Mouse (Mus musculus) intestine, postnatal 0 days (tissue): Measurements from ENCODE around the gene Egflam. TPM values are rescaled to one million over a fixed set of nuclear protein-coding genes. Genes with fewer than 3 reads are reported as not detected.

Experiments used
- ATAC-seq: fragments of 200-750 bp; cut with Nextera tagmentation; 2 replicates; pipeline ENCODE4 v1.8.0; 2017; ENCODE audit warnings: mild to moderate bottlenecking, moderate TSS enrichment, moderate library complexity
- H3K27ac ChIP-seq: fragments of 300-500 bp; sonication (generic); 2 replicates; pipeline ENCODE4 v1.5.1; 2014; ENCODE audit warnings: mild to moderate bottlenecking, low read depth, low read length, moderate library complexity
- H3K27me3 ChIP-seq: fragments of 300-500 bp; sonication (generic); replicated peaks from 2 replicates; pipeline ENCODE4 v1.6.1; 2014; ENCODE audit warnings: low read length, mixed read lengths; ENCODE audit not compliant: control insufficient read depth, insufficient read depth
- H3K36me3 ChIP-seq: fragments of 300-500 bp; sonication (generic); 2 replicates; pipeline ENCODE4 v1.6.1; 2014; ENCODE audit warnings: mild to moderate bottlenecking, moderate library complexity; ENCODE audit not compliant: control insufficient read depth, insufficient read depth
- H3K4me1 ChIP-seq: fragments of 300-500 bp; sonication (generic); replicated peaks from 2 replicates; pipeline ENCODE4 v1.6.1; 2014; ENCODE audit warnings: antibody characterized with exemption, low read length, mixed read lengths; ENCODE audit not compliant: control insufficient read depth, insufficient read depth
- H3K4me2 ChIP-seq: fragments of 300-500 bp; sonication (generic); replicated peaks from 2 replicates; pipeline ENCODE4 v1.6.1; 2014; ENCODE audit warnings: low read depth, mild to moderate bottlenecking, moderate library complexity
- H3K4me3 ChIP-seq: fragments of 300-500 bp; sonication (generic); 2 replicates; pipeline ENCODE4 v1.5.1; 2014; ENCODE audit warnings: low read depth, low read length
- H3K9ac ChIP-seq: fragments of 300-500 bp; sonication (generic); 2 replicates; pipeline ENCODE4 v1.6.1; 2014; ENCODE audit warnings: mild to moderate bottlenecking, low read depth, low read length
- H3K9me3 ChIP-seq: fragments of 300-500 bp; sonication (generic); 2 replicates; pipeline ENCODE4 v1.6.1; 2016; ENCODE audit warnings: mixed run types; ENCODE audit not compliant: control insufficient read depth
- CTCF ChIP-seq: sonication (generic); IDR thresholded peaks from 2 replicates; pipeline ENCODE4 v1.5.1; 2016; ENCODE audit warnings: low read depth, mild to moderate bottlenecking, control low read depth, antibody characterized with exemption, moderate library complexity
- WGBS: fragments of 180-500 bp; shearing (Covaris S2); extraction: QIAGEN DNeasy Blood & Tissue Kit; methylation state at CpG from one replicate; pipeline ENCODE4 v1.1.7; 2014; 5-methylcytosine and 5-hydroxymethylcytosine counted together
- polyA plus RNA-seq: library from polyadenylated mRNA; unstranded; fragments of >200 nt; fragmentation: Nextera tagmentation; extraction: Ambion mirVana; gene quantifications from 2 replicates; pipeline ENCODE4 v1.2.1, GENCODE M21; 2015

Gene Egflam
- polyA plus RNA-seq = 5.2 and 5.4 TPM in 2 replicates

DNA sequence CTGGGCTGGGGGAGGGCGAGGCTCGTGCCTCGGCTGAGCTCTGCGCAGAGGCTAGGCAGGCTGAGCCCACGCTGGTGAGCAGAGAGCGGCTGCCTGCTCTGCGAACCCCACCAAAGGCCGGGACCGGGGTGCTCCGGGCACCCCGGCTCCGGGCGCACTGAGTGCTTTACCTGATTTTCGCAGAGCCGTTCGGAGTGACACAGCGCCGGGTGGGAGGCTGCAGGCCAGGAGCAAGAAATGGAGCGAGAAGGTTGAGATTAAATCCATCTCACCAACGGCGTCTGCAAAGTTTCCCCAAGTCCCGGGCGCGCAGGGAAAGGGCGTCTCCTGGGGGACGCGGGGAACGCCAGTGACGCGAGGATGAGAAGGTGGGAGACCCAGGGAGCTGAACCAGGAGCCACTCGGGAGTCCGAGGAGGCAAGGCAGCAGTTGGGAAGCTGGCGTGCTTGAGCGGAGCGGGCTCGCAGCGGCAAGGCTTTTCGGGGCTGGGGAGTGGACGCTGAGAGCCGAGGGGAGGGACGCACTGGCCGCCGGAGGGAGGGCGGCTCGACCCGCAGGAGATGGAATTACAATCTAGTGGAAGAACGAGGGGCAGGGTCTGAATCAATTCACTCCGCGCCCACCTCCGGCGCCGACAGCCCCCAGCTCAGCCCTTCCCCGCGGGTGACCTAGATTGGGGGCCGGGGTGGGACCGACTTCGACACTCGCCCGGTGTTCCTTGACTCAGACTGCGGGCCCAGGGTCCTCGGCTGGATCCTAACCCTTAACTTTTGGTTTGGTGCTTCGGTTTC, at the start of gene Egflam:
TSS of gene Egflam (minus strand) at position 578 of the 791 bp plus-strand sequence.
- Histone ChIP-seq H3K4me1 (no peaks in the 10 kb centered on the region), H3K4me3 (peak within 1 kb of the TSS; percentile 54), H3K27ac (peak within 1 kb of the TSS; percentile 11; the same call in 1 of the 2 replicates), H3K9me3 (no peaks in the 10 kb centered on the region), H3K27me3 (peaks cover 3% of the 10 kb centered on the region; the same call in 1 of the 2 replicates), H3K9ac (peak within 1 kb of the TSS; percentile 65), H3K36me3 (no peaks in the 10 kb centered on the region), H3K4me2 (peak within 1 kb of the TSS; percentile 79)
- ATAC-seq = no peak
- peak; percentile 16; the same call in 1 of the 2 replicates for TF ChIP-seq CTCF
- under 1% methylated on average over 52 of the region's 62 CpGs for WGBS

DNA sequence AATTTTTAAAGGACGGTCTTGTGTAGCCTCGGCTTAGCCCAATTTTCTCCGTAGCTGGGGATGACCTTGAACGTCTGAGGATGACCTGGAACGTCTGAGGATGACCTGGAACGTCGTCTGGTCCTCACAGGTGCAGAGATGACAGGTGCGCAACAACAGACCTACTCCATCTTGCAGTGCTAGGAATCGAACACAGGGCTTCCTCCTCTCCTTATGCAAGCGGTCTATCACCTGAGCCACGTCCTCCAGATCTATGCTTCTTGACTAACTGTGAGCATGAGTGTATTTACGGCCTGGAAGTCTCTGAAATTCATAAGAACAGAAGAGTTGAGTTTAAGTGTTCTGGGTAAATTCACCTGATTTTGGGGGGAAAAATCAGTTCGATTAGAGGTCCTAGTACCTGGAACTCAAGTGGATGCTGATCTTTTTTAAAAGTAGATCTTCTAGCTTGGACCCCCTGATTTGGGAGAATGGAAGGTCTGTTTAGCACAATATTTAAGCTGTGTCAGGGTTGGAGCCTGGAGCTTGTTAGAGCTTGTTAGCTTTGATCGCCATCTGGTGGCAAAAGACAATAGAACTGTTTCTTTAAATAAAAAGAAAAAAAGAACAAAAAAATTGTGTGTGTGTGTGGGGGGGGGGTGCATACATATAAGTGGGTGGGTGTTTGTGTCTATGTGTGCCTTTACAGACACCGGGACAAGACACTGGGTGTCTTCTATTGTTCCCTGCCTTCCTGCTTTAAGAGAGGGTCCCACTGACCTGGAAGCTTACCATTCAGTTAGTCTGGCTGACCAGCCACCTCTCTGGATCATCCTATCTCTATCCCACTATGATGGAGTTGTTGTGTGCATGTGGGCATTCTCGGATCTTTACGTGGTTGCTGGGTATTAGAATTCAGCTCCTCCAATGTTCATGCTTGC, 45.5 kb upstream of the Egflam start:
- TF ChIP-seq CTCF = peak; percentile 78
- Histone ChIP-seq H3K36me3 (no peaks in the 10 kb centered on the region), H3K27me3 (no peaks in the 10 kb centered on the region), H3K9me3 (no peaks in the 10 kb centered on the region), H3K4me1 (no peaks in the 10 kb centered on the region), H3K27ac (no peak overlapping the region), H3K4me2 (no peak overlapping the region), H3K4me3 (no peak overlapping the region), H3K9ac (no peak overlapping the region)
- 61% methylated on average over 17 of the region's 17 CpGs for WGBS
- ATAC-seq = no peak

DNA sequence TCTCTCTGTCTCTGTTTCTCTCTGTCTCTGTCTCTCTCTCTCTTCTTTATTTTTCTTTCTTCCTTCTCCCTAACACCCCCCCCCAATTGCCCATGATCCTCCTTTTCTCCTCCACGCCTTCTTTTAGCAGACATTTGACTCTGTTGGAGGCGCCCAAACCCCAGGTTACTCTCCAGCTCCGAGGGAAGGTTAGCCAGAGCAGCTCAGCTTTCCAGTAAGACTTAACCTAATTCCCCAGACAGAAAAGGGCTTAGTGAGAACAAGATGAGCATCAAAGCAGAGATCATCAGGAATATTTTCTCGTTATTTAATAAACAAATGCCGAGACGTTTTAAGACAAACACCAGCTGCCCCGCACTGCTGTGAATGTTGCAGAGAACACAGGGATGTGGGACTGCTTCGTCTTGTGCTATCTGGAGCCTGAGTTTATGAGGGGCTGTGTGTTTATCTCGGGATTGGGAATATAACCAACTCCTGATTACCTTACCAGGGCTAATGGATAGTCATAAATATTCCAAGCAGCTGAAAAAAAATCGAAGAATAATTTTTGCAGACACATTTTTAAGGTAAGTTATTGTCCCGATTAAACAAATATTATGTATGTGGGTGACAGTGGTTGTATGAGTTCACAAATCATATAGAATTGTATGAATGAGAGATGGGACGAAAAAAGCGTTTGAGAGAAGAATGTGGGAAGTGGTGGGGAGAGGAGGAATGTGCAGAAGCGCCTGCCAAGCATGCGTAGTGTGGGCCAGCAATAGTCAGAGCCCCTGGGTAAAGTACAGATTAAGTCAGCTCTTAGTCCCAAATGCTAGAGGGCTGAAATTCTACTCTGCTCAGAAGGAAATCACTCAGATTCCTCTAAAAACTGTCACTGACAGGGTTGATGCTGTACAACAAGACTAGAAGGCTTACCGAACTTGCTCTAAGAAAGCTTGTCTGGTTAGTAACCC, 44.2 kb upstream of the Egflam start:
- Histone ChIP-seq H3K4me1 (no peaks in the 10 kb centered on the region), H3K4me3 (no peak overlapping the region), H3K4me2 (0 out of 2 replicates have a peak overlapping the region, but pooled peaks have one; percentile 2), H3K27me3 (no peaks in the 10 kb centered on the region), H3K9ac (no peak overlapping the region; the same call in 1 of the 2 replicates), H3K9me3 (no peaks in the 10 kb centered on the region), H3K27ac (no peak overlapping the region; the same call in 1 of the 2 replicates), H3K36me3 (no peaks in the 10 kb centered on the region)
- no peak for TF ChIP-seq CTCF
- ATAC-seq = no peak
- 46% methylated on average over 16 of the region's 16 CpGs for WGBS

DNA sequence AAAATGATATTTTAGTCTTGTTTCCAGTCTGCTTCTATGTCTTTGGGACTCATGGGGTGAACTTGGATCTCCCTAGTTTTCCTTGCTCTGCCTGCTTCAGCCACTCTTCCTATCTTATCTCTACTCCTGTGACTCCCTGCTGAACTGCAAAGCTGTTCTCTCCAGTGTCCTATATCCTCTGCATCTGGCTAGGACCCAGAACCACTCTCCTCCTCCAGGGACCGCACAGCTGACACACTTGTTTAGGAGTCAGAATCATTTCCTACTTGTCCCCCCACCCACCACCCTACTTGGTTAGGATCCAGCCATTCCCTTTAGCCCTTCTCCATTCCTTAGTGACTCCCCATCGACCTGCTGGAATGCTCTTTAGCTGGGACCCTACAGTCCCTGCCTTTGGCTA, 26.1 kb upstream of the Egflam start:
- TF ChIP-seq CTCF = no peak
- no peak for ATAC-seq
- H3K4me2 ChIP-seq = no peak overlapping the region
- no peak overlapping the region for H3K27ac ChIP-seq
- H3K27me3 ChIP-seq = no peaks in the 10 kb centered on the region
- no peak overlapping the region for H3K9ac ChIP-seq
- no peaks in the 10 kb centered on the region for H3K9me3 ChIP-seq
- H3K4me1 ChIP-seq = no peaks in the 10 kb centered on the region
- no peaks in the 10 kb centered on the region for H3K36me3 ChIP-seq
- H3K4me3 ChIP-seq = no peak overlapping the region
- 67% methylated on average over 2 of the region's 2 CpGs for WGBS

DNA sequence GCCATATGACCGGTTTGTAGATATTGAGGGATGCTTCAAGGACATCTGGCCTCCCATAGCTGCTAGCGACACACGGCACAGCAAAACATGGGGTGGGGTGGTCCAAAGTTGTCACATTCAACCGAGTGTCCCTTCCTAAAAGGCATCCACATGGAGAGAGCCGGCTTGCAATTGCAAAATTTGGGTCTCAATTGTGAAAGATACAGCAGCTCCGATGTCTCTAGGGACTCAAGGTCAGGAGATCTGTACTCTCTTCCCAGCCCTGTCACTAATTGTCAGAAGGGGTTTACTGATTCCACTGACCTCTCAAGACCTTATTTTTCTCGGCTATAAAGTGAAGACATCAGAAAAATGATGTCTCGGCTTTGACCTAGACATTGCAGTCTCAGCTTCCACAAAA, 6.3 kb upstream of the Egflam start:
- Histone ChIP-seq H3K4me1 (no peaks in the 10 kb centered on the region), H3K4me3 (no peak overlapping the region), H3K27me3 (no peaks in the 10 kb centered on the region), H3K4me2 (no peak overlapping the region), H3K9ac (no peak overlapping the region), H3K27ac (no peak overlapping the region), H3K9me3 (no peaks in the 10 kb centered on the region), H3K36me3 (no peaks in the 10 kb centered on the region)
- ATAC-seq = no peak
- 82% methylated on average over 8 of the region's 8 CpGs for WGBS
- no peak for TF ChIP-seq CTCF
